Mouse (Mus musculus) monocyte, adult 2 months (primary cell): Measurements from ENCODE around the gene Phospho2.
A peak's percentile ranks its signal among the peaks of the same experiment; 100 is the strongest.
"Not testable (repeated sequence)": the region's sequence is repeated elsewhere in the genome, so short reads cannot be mapped to it uniquely, and the experiment has no call there.

Experiments used
- DNase-seq, 2 experiments: peaks; one replicate each; pipeline ENCODE4 v3.0.0; 2022; ENCODE audit warnings: low spot score in 2 of 2, low read depth in 1 of 2

Gene Phospho2

DNA sequence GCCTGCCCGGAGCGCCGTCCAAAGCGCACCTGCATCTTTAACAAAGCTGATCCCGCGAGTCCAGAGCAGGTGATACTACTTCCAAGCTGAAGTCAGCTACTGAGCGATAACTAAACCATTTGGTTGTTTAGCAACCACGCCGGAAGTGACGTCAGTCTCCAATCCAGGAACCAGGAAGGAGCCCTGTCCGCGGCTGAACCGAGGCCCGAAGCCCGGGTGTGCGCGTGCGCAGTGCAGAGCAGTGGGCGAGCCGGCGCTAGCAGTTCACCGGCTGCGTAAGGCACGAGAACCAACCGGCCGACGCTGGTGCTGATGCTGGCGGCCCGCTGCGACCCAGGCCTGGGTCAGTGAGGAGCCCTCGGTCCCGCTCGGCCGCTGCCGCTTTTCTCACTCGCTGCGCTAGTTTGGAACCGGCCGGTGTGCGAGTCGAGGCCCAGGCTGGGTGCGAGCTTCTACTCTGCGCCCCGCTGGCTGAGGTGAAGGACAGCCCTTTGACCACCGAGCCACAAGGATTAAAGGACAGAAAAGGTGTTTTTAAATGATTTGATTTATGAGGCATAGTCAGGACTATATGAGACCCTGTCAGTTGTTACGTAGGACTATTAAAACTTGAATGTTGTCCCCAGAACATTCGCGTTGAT lies at the start of gene Phospho2, which contains the start of gene Ccdc173:
Gene Phospho2 (plus strand): TSS at position 195 of the 641 bp plus-strand sequence.
Gene Ccdc173 (minus strand): TSS at position 147 of the 641 bp plus-strand sequence.
- peak; percentile 91 to 95 for DNase-seq

DNA sequence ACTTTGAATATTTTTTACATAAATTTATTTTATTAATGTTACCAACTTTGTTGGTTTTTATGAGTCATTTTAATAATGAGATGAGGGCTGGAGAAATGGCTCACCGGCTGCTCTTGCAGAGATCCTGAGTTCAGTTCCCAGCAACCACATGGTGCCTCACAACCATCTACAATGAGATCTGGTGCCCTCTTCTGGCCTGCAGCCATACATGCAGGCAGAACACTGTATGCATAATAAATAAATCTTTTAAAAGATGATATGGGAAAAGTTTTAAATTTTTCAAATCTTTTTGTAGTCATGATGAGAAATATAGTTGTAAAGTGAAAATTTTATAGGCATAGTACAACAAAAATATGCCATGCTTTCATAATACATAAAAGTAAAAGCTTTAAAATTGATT lies 44.3 kb upstream of the Phospho2 start:
- no peak for DNase-seq

DNA sequence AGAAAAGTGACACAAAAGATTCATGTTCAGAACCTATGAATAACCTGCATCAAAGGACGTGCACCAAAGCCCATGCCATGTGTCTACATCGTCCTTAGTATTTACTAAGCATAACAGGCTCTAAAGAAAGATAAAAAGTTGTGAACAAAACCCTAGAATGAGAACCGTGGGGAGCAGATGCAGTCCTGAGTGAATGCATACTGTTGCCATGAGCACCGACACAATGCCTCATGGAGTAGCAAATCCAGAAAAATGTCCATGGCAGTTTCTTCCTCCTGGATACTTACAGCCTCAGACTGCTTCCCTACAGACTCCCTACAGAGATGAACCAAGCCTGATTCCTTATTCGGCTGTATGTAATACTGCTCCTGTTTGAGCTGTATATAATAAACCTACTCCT lies 28.4 kb upstream of the Phospho2 start:
- DNase-seq = no peak

DNA sequence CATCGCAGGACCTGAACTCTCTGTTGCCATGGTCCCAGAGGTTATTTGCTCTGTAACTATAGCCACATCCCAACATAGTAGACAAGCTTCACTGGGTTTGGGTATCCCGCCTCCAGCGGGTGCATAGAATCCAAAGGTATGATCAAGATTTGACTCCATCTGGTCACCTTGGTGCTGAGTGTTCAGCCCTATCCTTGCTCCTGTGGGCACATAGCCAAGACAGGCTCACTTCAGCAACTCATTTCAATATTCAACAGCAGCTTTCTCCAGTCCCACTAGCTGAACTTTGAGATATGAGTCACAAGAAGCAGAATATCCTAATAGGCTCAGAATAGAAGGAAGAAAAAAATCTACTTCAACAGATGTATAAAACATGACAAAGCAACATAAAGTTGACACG lies 26.1 kb upstream of the Phospho2 start:
- no peak for DNase-seq

DNA sequence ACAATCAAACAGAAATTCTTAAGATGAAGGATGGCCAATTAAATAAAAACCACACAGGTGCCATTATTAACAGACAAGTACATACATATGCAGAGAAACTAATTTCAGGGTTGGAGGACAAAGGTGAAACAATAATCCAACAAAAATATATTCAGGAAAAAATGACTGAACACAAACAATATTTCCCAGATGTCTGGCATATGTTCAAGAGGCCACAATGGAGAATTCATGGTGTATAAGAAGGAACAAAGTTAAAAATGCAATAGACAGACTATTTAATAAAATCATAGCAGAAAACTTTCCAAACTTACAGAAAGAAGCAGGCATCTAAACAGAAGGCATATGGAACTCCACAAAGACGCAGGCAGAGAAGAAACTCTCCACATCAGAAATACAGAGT lies 24.7 kb upstream of the Phospho2 start:
- no peak for DNase-seq

DNA sequence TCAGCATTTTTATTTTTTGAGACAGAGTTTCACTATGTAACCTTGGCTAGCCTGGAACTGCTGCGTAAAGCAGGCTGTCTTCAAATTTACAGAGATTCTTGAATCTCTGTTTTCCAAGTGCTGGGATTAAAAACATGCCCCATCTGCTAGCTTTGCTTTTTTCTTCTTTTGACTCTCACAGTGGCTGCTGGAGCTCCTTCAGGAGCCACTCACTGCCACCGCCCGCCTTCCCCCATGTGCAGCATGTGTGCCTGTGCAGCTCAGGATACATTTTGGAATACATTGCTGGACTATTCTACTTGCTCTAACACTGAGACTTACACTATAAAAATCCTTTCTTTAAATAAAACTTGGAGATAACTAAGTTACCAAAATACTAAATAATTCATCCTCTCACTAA lies 16.1 kb upstream of the Phospho2 start:
- DNase-seq = no peak

DNA sequence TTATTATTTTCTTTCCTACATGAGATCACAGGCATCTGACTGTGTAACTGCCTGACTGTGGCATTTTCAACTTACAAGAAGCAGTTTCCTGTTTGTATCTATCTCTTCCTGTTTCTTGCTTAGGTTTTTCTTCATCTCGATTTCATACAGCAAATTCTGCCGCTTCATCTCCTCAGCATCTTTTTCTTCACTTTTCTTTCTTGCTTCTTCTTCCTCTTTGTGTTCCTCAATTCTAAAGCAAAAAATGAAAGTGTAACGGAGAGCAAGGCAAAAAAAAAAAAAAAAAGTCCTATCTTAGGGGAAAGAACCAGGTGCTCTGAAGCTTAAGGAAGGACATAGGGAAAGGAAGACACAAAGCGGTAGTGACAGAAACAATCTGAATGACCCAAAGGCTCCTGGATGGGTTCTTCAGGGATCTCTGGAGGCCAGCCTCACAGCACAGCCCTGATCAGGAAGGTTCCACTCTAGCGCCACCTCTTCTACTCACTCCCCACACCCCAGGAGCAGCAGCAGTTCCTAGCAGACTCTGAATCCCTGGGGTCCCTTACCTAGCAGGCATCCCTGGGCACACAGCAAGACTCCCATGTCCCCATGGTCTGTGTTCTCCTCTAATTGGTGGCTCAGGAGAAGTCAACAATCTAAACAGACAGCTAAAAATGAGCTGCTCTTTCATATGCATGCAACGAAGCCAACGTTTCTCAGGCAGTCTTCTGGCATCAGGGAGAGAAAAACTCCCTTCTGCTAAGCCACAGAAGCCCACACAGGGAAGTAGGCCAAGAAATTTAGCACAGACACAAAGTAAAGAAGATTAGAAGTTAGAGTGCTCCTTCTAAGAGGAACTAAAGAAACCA lies 11.2 kb upstream of the Phospho2 start:
- DNase-seq = no peak

DNA sequence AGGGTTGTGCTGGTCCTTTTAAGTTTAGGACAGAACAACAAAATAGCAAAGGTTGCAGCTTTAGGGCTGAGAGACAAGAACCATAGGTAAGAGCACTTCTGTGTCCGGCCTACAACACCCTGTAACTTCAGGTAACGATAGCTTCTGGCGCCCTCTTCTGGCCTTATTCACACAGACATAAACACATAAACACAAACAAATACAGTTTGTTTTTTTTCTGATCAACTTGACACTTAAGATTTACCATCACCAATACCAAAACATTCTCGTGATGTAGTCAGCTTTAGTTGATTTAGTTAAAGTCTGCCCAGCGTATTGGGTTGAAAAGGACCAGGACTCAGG lies 10.6 kb upstream of the Phospho2 start:
- no peak for DNase-seq

DNA sequence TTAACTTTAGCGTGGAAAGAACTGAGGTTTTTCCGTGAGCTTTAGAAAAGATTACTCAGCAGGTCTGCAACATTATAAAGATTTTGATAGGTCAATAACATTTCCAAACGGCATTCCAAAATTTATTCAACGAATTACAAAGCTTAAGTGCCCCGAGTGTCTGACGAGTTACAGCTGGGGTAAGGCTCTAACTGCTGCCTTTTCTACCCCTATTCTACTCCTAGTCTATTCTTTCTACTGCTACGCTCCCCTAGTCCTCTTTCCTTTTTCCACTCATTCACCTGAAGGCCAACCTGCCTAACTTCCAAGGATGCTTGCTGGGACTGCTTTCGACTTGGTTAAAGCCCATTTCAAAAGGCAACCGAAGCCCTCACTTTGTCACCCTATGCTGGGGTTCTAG lies 449 bp upstream of the Phospho2 start:
- no peak for DNase-seq

DNA sequence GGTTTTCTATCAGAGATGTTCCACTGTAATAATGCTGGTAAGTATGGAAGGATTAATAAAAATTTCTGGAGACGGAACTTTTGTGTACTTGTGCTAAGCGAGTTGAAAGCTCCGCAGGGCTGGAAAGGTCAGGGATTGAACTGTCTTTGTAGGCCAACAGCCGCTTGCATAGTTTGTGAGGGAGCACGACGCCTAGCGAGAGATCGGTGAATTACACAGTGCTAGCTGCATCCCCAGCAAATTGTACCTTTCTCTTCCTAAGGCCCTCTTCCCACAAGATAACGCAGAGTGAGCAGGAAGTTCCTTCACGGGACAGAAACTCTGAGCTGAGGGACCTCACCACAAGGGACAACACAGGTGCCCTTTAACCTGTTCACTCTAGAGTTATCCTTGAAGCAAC lies 862 bp downstream of the Phospho2 start:
- DNase-seq = peak; percentile 58 to 77

DNA sequence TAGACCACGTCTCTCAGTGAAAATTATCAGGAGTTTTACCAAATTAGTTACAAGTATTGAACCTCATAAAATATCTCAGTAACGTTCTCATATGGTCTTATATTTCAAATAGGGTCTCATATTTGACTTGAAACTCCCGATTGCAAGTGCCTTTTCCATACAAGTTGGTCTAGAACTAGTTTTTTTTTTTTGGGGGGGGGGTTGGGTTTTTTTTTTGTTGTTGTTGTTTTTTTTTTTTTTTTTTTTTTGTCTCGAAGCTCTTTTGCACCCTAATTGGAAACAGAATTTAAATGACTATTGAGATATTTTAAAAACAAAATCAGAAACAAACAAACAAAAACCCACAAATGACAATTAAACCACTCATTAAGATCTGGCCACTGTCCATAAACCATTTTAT lies 1.3 kb downstream of the Phospho2 start:
- DNase-seq = no peak

DNA sequence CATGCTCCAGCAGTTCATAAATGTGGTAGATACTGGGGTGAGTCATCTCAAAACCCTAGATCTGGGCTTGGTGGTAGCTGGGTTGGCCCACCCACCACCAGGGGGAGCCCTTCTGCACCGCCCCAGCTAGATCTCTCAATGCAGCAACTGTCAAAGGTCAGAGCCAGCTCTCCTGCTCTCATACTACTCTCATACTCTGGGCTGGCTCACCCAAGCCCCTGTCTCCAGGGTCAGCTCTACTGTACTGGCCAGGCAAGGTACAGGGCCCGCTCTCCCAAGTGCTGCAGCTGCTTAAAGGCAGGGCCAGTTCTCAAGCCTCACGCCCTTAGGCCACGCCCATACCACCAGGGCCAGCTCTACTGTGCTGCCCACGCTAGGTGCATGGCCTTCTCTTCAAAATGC lies 13.5 kb downstream of the Phospho2 start:
- peak; percentile 66 to 72 for DNase-seq

DNA sequence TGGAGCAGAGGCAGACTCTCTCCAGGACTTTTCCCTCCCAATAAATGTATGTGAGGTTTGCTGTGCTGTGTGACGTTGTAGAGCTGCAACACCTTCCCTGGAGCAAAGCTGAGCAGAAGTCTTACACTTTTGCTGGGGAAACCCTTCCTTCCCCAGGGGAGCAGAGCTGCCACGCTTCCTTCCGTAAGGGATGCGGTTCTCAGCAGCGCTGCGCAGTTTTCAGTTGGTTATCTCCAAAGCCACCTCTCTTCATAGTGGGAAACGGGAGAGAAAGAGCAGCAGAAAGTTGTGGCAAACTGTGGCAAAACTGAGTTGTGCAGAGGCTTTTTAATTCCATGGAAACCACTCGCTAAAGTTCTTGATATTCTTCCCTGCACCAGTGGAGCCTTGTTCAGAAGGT lies 14.3 kb downstream of the Phospho2 start:
- no peak for DNase-seq

DNA sequence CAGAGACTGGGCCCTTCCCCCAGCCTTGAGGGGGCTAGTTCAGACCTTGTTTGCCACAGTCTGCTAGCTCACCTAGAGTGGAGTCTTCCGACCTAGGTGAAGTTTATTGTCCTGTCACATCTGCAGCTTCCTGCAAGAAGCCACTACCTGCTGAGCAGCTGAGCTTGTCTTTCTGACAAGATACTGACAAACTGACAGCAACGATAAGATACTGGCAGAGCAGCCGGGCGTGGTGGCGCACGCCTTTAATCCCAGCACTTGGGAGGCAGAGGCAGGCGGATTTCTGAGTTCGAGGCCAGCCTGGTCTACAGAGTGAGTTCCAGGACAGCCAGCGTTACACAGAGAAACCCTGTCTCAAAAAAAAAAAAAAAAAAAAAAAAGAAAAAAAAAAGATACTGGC lies 15.2 kb downstream of the Phospho2 start:
- DNase-seq = not testable (repeated sequence)

DNA sequence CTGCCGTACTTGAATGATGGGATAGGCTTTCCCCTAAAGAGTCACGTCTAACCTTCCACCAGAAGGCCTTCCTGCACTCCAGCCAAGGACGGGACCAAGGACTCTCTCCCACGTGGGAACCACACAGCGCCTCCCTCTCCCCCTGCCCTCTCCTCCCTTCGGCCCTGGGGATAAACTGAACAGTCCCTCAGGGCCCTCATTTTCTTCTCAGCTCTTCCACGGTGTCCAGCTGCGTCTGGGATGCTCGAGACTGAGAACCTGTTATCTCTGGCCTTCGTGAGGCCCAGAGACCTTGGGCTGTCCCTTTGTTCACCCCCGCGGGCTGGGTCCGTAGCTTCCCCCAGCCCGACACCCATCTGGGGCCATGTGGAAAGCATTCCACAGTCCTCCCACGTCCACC lies 20.7 kb downstream of the Phospho2 start:
- no peak for DNase-seq

DNA sequence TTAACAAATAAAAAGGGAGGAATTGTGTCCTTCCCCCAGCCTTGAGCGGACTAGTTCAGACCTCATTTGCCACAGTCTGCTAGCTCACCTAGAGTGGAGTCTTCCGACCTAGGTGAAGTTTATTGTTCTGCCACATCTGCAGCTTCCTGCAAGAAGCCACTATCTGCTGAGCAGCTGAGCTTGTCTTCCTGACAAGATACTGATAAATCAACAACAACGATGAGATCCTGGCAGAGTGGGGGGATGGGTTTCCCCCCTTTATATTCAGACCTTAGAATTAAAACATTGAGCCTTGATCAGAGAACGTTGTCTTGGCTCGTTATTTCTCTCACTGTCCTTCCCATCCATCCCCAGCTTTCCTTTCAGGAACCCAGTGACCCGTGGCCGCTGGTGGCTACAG lies 21.9 kb downstream of the Phospho2 start:
- DNase-seq = not testable (repeated sequence)

DNA sequence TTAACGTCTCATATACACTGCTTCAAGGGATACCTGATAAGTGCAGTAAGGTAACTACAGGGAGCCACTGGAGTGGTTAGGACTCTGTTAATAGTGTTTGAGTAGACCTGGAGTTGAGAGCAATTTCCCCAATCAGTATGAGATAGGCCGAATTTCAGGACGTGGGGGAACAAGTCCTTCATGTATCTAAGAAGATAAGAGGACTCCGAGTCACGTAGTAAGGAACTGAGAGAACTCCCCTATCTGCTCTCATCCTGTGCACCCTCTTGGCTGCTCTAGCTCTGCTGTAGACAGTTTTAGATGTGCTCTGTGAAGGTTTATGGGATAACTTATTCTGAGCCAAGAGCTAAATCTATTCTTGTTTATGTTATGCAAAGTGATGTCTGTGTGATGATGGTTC lies 27.2 kb downstream of the Phospho2 start:
- DNase-seq = no peak

DNA sequence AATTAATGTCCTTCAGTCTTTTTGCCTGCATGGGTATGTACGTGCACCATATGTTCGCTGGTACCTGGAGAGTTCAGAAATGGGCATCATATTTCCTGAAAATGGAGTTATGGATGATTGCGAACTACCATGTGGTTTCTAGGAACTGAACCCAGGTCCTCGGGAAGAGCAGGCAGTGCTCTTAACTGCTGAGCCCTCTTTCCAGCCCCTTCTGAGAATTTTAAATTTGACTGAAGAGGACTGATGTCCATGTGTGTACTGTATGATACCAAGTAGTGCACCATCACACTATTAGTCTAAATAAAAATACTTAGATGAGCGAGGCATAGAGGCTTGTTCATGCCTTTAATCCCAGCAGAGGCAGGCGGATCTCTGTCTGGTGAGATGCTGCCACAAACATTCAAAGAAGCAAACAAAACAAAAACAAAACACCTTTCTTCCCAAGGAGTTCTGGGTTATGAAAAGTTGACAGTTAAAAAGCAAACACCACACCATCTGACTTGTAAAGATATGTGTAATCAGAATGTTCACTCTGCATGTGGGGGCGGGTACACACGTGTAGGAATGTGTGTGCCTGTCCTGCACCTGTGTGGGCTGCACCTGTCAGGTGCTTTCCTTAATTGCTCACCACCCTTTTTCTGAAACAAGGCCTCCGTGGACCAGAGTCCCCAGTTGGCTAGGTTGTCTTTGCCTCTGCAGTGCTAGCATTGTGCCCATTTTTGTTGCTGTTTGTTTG lies 29.1 kb downstream of the Phospho2 start:
- no peak for DNase-seq

DNA sequence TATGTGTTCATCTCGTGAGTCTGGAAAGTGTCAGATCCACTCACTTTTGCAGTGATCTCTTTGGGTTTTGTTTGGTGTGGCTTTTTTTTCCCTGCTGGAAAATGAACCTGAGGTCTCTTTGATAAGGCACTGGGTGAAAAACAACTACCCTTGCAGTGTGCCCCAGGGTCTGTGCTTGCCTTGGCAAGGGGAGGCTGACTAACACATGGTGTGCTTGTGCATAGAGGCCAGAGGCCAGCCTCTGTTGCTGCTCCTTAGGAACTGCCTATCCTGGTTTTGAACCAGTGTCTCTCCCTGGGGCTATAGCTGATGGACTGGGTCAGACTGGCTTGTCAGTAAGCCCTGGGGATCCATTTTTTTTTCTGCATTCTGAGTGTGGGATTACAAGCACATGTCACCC lies 30.8 kb downstream of the Phospho2 start:
- DNase-seq = no peak

DNA sequence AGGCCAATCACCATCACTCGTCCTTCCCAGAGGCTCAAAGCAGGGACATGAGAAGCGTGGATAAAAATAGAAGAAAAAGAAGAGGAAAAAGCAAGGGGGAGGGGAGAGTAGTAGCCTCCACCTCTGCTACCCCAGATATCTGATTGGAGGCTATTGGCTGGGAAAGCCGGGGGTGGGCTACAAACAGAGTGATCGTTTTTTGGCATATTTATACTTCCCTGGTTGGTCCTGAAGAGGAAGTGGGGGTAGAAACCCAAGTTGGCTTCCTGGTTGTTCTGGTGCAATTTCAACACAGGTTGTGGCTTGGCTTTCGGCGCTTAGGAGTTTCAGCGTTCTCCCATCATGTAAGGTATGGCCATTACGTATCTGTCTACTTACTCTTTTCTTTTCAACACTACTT lies 32.3 kb downstream of the Phospho2 start, which contains the start of gene Klhl23:
Gene Klhl23 (plus strand): TSS at position 234 of the 400 bp plus-strand sequence.
- no peak for DNase-seq

DNA sequence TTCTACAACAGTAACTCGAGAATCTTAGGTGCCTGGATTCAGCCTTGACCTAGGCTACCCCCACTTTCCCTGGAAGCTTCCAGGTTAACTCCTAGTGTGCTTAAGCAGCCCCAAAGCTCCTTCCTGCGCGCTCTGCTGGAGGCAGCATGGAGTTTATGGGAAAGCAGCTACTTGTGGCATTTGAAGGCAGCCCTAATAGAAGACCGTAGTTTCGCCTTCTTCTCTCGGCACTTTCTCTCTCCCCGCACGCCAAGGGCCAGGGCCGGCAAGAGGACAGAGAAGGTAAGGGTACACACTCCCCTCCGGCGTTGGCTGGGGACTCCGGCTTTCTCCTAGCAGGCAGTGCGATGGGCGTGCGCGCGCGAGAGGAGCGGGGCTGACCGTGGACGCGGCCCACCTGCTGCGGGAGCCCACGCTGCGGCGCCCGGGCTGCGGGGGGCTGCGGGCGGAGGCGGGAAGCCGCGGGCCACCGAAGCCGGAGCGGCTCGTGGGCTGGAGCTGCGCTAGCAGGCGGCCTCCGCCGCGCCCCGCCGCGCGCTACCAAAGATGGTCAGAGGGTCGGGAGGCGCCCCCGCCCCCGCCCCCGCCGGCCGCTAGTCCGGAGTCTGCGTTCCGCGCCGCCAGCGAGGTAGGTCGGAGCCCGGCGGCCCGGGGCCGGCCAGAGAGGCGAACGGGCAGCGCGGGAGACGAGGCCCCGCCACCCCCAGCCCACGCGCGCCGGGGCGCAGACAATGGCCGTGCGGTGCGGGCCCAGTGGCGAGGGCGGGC lies 33.1 kb downstream of the Phospho2 start:
- DNase-seq = no peak
